Mouse (Mus musculus): ENCODE measurements around the gene Thoc3. TPM values are rescaled to one million over a fixed set of nuclear protein-coding genes. Genes with fewer than 3 reads are reported as not detected.

Thoc3 gene
- polyA plus RNA-seq, 1 experiment from 2014 or later = 132 TPM

GRCm38 (mm10) chr13:54459282-54459681 lies 9.4 kb downstream of the Thoc3 start:
- ATAC-seq (ENCODE audit: insufficient number of reproducible peaks, insufficient read depth, low FRiP score, low read depth) = peak; percentile 71; the same call in 1 of the 2 replicates
- H3K36me3 ChIP-seq (ENCODE audit: control insufficient read depth, insufficient read depth, low read length) = peaks cover 67% of the 10 kb centered on the region
- 56% methylated on average over 4 of the region's 4 CpGs for WGBS

GRCm38 (mm10) chr13:54457062-54457461 lies 11.6 kb downstream of the Thoc3 start:
- no peaks in the 10 kb centered on the region for H3K9me3 ChIP-seq (ENCODE audit: control insufficient read depth, low read depth, low read length)
- H3K4me3 ChIP-seq (ENCODE audit: low read depth, low read length) = no peak overlapping the region
- no peak overlapping the region for H3K27ac ChIP-seq (ENCODE audit: low read length)
- no peak for ATAC-seq (ENCODE audit: insufficient number of reproducible peaks, insufficient read depth, low FRiP score, low read depth)
- H3K27me3 ChIP-seq (ENCODE audit: control insufficient read depth, insufficient read depth, low read length) = no peaks in the 10 kb centered on the region
- WGBS = 75% methylated on average over 2 of the region's 2 CpGs
- no peaks in the 10 kb centered on the region for H3K4me1 ChIP-seq (ENCODE audit: control insufficient read depth, insufficient read depth, low read length)
- H3K9ac ChIP-seq (replicated peaks; ENCODE audit: low read depth, low read length) = no peak overlapping the region
- peaks cover 47% of the 10 kb centered on the region for H3K36me3 ChIP-seq (ENCODE audit: control insufficient read depth, insufficient read depth, low read length)
- no peak overlapping the region for H3K4me2 ChIP-seq (replicated peaks; ENCODE audit: low read depth, low read length)

More at GRCm38 (mm10) chr13:54459282-54459681, 9.4 kb downstream of the Thoc3 start:
- Histone ChIP-seq H3K9ac (replicated peaks; ENCODE audit: low read depth, low read length) (no peak overlapping the region), H3K4me2 (replicated peaks; ENCODE audit: low read depth, low read length) (no peak overlapping the region), H3K27ac (ENCODE audit: low read length) (peak overlapping the region; percentile 7; the same call in 1 of the 2 replicates), H3K4me3 (ENCODE audit: low read depth, low read length) (no peak overlapping the region), H3K4me1 (ENCODE audit: control insufficient read depth, insufficient read depth, low read length) (no peaks in the 10 kb centered on the region), H3K9me3 (ENCODE audit: control insufficient read depth, low read depth, low read length) (no peaks in the 10 kb centered on the region), H3K27me3 (ENCODE audit: control insufficient read depth, insufficient read depth, low read length) (no peaks in the 10 kb centered on the region)

DNA sequence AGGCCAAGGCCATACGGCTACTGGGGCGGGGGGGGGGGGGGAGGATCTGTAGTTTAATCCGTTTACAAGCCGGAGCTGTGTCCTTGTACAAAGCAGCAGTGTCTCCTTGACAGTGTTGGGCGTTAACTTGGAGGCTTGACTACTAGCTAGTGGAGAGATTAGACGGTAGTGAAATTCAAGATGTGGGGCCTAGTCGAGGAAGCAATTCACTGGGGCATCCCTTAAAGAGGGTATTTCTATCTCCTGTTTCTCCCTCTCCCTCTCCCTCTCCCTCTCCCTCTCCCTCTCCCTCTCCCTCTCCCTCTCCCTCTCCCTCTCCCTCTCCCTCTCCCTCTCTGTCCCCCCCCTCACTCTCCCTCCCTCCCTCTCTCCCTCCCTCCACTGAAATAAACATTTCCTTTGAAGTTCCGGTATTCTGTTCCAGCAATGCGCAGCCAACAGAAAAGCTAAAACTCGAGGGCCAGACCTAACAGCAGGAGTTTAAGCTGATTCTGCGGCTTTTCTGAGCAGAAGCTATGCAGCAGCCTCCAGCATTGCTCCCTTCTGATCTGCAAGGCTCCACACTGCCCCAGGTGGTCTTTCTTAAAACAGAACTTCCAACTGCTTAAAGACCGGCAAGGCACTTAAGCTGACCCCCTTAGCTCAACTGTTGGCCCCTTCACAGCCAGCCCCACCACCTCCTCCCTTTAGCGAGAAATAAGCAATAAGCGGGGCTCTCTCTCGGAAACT lies 21.0 kb downstream of the Thoc3 start:
- no peaks in the 10 kb centered on the region for H3K27me3 ChIP-seq (ENCODE audit: control insufficient read depth, insufficient read depth, low read length)
- H3K36me3 ChIP-seq (ENCODE audit: control insufficient read depth, insufficient read depth, low read length) = no peaks in the 10 kb centered on the region
- no peaks in the 10 kb centered on the region for H3K9me3 ChIP-seq (ENCODE audit: control insufficient read depth, low read depth, low read length)
- H3K27ac ChIP-seq (ENCODE audit: low read length) = 0 out of 2 replicates have a peak overlapping the region, but pooled peaks have one; percentile 21
- WGBS = under 1% methylated on average over 15 of the region's 15 CpGs
- H3K9ac ChIP-seq (replicated peaks; ENCODE audit: low read depth, low read length) = no peak overlapping the region
- H3K4me3 ChIP-seq (ENCODE audit: low read depth, low read length) = no peak overlapping the region
- peak; percentile 57; the same call in 1 of the 2 replicates for ATAC-seq (ENCODE audit: insufficient number of reproducible peaks, insufficient read depth, low FRiP score, low read depth)
- H3K4me1 ChIP-seq (ENCODE audit: control insufficient read depth, insufficient read depth, low read length) = peaks cover 13% of the 10 kb centered on the region; the same call in 1 of the 2 replicates
- peak overlapping the region; percentile 31 for H3K4me2 ChIP-seq (replicated peaks; ENCODE audit: low read depth, low read length)

GRCm38 (mm10) chr13:54446686-54447495 lies 21.8 kb downstream of the Thoc3 start:
- H3K36me3 ChIP-seq (ENCODE audit: control insufficient read depth, insufficient read depth, low read length) = no peaks in the 10 kb centered on the region
- 18% methylated on average over 19 of the region's 19 CpGs for whole genome bisulfite sequencing
- H3K4me3 ChIP-seq (ENCODE audit: low read depth, low read length) = no peak overlapping the region
- no peaks in the 10 kb centered on the region for H3K9me3 ChIP-seq (ENCODE audit: control insufficient read depth, low read depth, low read length)
- H3K27me3 ChIP-seq (ENCODE audit: control insufficient read depth, insufficient read depth, low read length) = no peaks in the 10 kb centered on the region
- peak overlapping the region; percentile 23; the same call in 1 of the 2 replicates for H3K4me2 ChIP-seq (replicated peaks; ENCODE audit: low read depth, low read length)
- ATAC-seq (ENCODE audit: insufficient number of reproducible peaks, insufficient read depth, low FRiP score, low read depth) = peak; percentile 50; the same call in 1 of the 2 replicates
- peaks cover 13% of the 10 kb centered on the region; the same call in 1 of the 2 replicates for H3K4me1 ChIP-seq (ENCODE audit: control insufficient read depth, insufficient read depth, low read length)
- H3K27ac ChIP-seq (ENCODE audit: low read length) = no peak overlapping the region; the same call in 1 of the 2 replicates
- no peak overlapping the region for H3K9ac ChIP-seq (replicated peaks; ENCODE audit: low read depth, low read length)

DNA sequence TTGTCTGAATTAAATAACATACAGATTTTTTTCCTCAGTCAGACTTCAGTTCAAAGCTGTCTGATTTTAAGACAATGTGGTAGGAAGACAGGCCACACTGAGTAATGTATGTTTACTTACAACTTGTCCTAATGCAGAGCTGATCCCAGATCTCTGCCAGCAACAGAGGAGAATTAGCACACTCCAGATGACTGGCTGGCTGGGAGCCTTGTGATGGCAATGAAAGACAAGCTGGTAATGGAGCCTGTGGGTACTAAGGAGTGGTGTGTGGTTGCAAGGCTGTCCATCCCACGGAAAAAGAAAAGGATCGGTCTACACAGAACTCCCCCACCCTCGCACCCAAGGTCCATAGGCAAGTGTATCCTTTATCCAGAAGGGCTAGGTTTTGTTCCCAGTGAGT lies 25.0 kb downstream of the Thoc3 start:
- H3K9ac ChIP-seq (replicated peaks; ENCODE audit: low read depth, low read length) = no peak overlapping the region
- ATAC-seq (ENCODE audit: insufficient number of reproducible peaks, insufficient read depth, low FRiP score, low read depth) = no peak
- no peak overlapping the region for H3K4me3 ChIP-seq (ENCODE audit: low read depth, low read length)
- 70% methylated on average over 3 of the region's 3 CpGs for WGBS
- peaks cover 13% of the 10 kb centered on the region; the same call in 1 of the 2 replicates for H3K4me1 ChIP-seq (ENCODE audit: control insufficient read depth, insufficient read depth, low read length)
- no peaks in the 10 kb centered on the region for H3K9me3 ChIP-seq (ENCODE audit: control insufficient read depth, low read depth, low read length)
- H3K4me2 ChIP-seq (replicated peaks; ENCODE audit: low read depth, low read length) = no peak overlapping the region
- no peaks in the 10 kb centered on the region for H3K36me3 ChIP-seq (ENCODE audit: control insufficient read depth, insufficient read depth, low read length)
- no peak overlapping the region for H3K27ac ChIP-seq (ENCODE audit: low read length)
- H3K27me3 ChIP-seq (ENCODE audit: control insufficient read depth, insufficient read depth, low read length) = no peaks in the 10 kb centered on the region

DNA sequence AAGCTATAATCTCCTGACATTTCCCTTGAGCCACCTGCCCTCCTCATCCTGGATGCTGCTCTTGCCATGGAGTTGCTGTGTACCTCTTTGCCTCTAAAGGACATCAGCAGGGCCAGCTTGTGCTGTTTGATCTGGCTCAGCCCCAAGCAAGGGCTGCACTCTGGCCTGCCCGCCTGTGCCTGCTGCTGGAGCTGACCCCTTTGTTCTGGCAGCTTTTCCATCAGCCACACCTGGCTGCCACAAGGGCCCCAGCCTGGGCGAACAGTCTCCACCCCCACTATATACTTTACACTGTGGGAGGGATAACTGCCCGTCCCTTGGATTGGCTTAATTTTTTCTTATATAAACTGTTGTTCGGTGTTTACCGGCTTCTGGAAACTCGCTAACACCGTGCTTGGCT lies 28.7 kb downstream of the Thoc3 start:
- Histone ChIP-seq H3K27me3 (ENCODE audit: control insufficient read depth, insufficient read depth, low read length) (no peaks in the 10 kb centered on the region), H3K27ac (ENCODE audit: low read length) (peak overlapping the region; percentile 49; the same call in 1 of the 2 replicates), H3K4me2 (replicated peaks; ENCODE audit: low read depth, low read length) (no peak overlapping the region), H3K9ac (replicated peaks; ENCODE audit: low read depth, low read length) (no peak overlapping the region), H3K4me1 (ENCODE audit: control insufficient read depth, insufficient read depth, low read length) (0 out of 2 replicates have a peak, but pooled peaks cover 4% of the 10 kb centered on the region), H3K9me3 (ENCODE audit: control insufficient read depth, low read depth, low read length) (no peaks in the 10 kb centered on the region), H3K4me3 (ENCODE audit: low read depth, low read length) (no peak overlapping the region), H3K36me3 (ENCODE audit: control insufficient read depth, insufficient read depth, low read length) (no peaks in the 10 kb centered on the region)
- ATAC-seq (ENCODE audit: insufficient number of reproducible peaks, insufficient read depth, low FRiP score, low read depth) = peak; percentile 85; the same call in 1 of the 2 replicates
- WGBS = 24% methylated on average over 7 of the region's 7 CpGs

DNA sequence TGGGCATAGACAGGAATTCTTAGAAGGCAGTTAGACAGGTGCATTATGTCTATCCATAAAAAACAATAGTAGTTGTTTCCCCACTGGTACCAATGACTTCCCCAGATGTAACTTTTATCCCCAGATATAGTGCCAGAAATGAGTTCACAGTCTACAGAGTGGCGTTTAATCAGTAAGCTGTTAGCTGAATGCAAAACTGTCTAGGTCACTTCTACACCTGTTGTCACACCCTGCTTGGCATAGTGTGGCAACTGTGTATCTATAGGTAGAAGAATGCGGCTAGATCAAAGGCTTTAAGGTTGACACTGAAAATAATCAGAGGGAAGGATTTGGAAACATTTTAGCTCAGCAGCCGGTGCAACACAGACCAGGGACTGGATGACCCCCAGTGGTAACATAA lies 29.8 kb downstream of the Thoc3 start:
- 56% methylated on average over 3 of the region's 3 CpGs for WGBS
- Histone ChIP-seq H3K27me3 (ENCODE audit: control insufficient read depth, insufficient read depth, low read length) (no peaks in the 10 kb centered on the region), H3K4me2 (replicated peaks; ENCODE audit: low read depth, low read length) (no peak overlapping the region), H3K36me3 (ENCODE audit: control insufficient read depth, insufficient read depth, low read length) (no peaks in the 10 kb centered on the region), H3K9me3 (ENCODE audit: control insufficient read depth, low read depth, low read length) (no peaks in the 10 kb centered on the region), H3K27ac (ENCODE audit: low read length) (no peak overlapping the region), H3K9ac (replicated peaks; ENCODE audit: low read depth, low read length) (no peak overlapping the region), H3K4me3 (ENCODE audit: low read depth, low read length) (no peak overlapping the region), H3K4me1 (ENCODE audit: control insufficient read depth, insufficient read depth, low read length) (0 out of 2 replicates have a peak, but pooled peaks cover 4% of the 10 kb centered on the region)
- ATAC-seq (ENCODE audit: insufficient number of reproducible peaks, insufficient read depth, low FRiP score, low read depth) = no peak

DNA sequence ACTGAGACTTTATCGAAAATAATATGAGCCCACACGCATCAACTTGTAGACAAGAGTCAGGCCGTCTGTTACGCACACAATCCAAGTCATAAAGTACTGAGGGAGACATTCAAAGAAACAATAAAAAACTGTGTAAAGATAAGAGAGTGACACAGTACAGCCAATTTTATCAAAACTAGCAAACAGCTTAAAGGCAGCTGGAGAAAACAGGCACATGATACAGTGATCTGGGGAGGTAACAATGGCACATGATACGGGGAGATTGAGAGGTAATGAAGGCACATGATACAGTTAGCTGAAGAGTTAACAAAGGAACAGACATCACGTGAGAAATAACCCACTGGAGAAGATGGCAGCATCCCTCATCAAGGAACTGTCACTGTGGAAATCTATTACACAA lies 31.6 kb downstream of the Thoc3 start:
- H3K9me3 ChIP-seq (ENCODE audit: control insufficient read depth, low read depth, low read length) = no peaks in the 10 kb centered on the region
- H3K36me3 ChIP-seq (ENCODE audit: control insufficient read depth, insufficient read depth, low read length) = no peaks in the 10 kb centered on the region
- ATAC-seq (ENCODE audit: insufficient number of reproducible peaks, insufficient read depth, low FRiP score, low read depth) = no peak
- H3K9ac ChIP-seq (replicated peaks; ENCODE audit: low read depth, low read length) = no peak overlapping the region
- no peak overlapping the region for H3K4me3 ChIP-seq (ENCODE audit: low read depth, low read length)
- H3K4me1 ChIP-seq (ENCODE audit: control insufficient read depth, insufficient read depth, low read length) = no peaks in the 10 kb centered on the region
- H3K4me2 ChIP-seq (replicated peaks; ENCODE audit: low read depth, low read length) = no peak overlapping the region
- WGBS = 76% methylated on average over 6 of the region's 6 CpGs
- no peaks in the 10 kb centered on the region for H3K27me3 ChIP-seq (ENCODE audit: control insufficient read depth, insufficient read depth, low read length)
- no peak overlapping the region for H3K27ac ChIP-seq (ENCODE audit: low read length)
